Mouse (Mus musculus) heart, embryonic 10.5 days (tissue): ENCODE measurements at regions not wholly inside any gene's neighbourhood (a gene's known extent, or its start where the extent isn't known, plus 50 kb on each side); places are given as distances from the start of the nearest gene placed in this dataset.
"Not testable (repeated sequence)": the region's sequence is repeated elsewhere in the genome, so short reads cannot be mapped to it uniquely, and the experiment has no call there.

Experiments used
- DNase-seq: peaks from one replicate; pipeline ENCODE4 v3.0.0-alpha.2; 2017; ENCODE audit warnings: low spot score
- H3K27ac ChIP-seq: fragments of 300-500 bp; sonication (generic); 2 replicates; pipeline ENCODE4 v1.5.1; 2016; ENCODE audit warnings: mild to moderate bottlenecking
- H3K27me3 ChIP-seq: fragments of 300-500 bp; sonication (generic); 2 replicates; pipeline ENCODE4 v1.6.1; 2016; ENCODE audit warnings: mild to moderate bottlenecking; ENCODE audit not compliant: poor library complexity, insufficient read depth, severe bottlenecking
- H3K36me3 ChIP-seq: fragments of 300-500 bp; sonication (generic); 2 replicates; pipeline ENCODE4 v1.6.1; 2016; ENCODE audit warnings: mild to moderate bottlenecking, moderate library complexity
- H3K4me1 ChIP-seq: fragments of 300-500 bp; sonication (generic); 2 replicates; pipeline ENCODE4 v1.6.1; 2016; ENCODE audit warnings: mild to moderate bottlenecking
- H3K4me3 ChIP-seq: fragments of 300-500 bp; sonication (generic); 2 replicates; pipeline ENCODE4 v1.5.1; 2016; ENCODE audit warnings: mild to moderate bottlenecking, moderate library complexity
- H3K9me3 ChIP-seq: fragments of 300-500 bp; sonication (generic); 2 replicates; pipeline ENCODE4 v1.6.1; 2016; ENCODE audit warnings: mild to moderate bottlenecking, moderate library complexity
- WGBS: fragments of 180-500 bp; shearing (Covaris S2); methylation state at CpG from one replicate; pipeline ENCODE4 v1.1.7; 2016; 5-methylcytosine and 5-hydroxymethylcytosine counted together

DNA sequence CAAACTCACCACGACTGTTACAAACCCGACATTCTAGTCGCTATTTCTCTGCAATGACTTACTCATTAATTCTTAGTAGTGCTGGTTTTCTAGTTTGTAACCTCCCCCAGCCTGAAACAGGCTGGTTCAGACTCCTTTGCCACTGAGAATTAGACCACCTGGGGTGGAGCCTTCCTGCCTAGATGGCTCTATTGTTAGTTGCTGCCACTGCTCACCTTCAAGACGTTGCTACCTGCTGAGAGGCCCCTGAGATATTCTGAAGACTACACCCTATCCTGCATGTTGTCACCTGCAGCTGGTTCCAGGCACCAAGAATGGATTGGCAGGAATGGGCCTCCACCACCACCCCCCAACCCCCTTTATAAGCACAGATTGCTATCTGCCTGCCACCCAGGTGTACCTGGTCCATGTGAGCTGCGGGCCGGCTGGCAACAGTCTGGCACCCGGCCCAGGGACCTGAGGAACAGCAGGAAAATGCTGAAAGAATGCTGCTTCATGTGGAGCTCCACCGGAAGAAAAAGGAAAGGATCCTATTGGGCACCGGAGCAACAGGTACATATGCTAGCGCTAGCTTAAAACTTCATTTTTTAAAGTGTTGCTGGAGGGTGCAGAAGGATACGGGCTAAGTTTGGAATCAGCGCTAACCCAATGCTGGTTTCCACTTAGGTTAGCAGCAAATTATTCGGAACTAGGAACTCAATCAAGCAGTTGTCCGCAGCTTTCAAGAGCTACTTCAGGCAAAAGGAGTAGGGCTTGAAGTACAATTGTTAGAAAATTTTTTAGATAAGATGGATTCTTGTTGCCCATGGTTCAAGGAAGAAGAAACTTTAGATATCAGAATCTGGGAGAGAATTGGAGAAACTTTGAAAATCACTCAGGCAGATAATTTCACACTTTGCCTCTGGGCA, 129.4 kb upstream of the Trim24 start:
- WGBS: 87% methylated on average over 14 of the region's 14 CpGs
- H3K27me3 ChIP-seq: no peaks in the 10 kb centered on the region
- H3K4me3 ChIP-seq: no peak overlapping the region
- no peak overlapping the region for H3K27ac ChIP-seq
- no peaks in the 10 kb centered on the region for H3K4me1 ChIP-seq
- no peak for DNase-seq
- no peaks in the 10 kb centered on the region for H3K36me3 ChIP-seq
- no peaks in the 10 kb centered on the region for H3K9me3 ChIP-seq

DNA sequence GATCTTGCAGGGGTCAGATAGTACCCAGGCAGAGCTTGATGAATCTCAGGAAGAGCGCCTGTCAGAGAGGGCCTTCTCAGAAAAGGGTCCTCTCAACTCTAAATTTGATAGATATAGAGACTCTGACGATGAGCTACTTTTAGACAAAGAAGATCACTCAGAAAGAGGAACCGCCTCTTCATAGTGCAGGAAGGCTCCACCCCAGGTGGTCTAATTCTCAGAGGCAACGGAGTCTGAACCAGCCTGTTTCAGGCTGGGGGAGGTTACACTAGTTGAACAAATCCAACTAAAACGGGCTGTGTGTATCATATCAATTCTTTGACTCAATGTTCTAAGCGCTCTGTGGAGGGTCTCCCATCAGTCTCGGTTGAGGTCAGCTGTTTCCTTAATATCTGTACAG, 128.7 kb upstream of the Trim24 start:
- WGBS: 75% methylated on average over 7 of the region's 7 CpGs
- not testable (repeated sequence) for H3K9me3 ChIP-seq, H3K27ac ChIP-seq, H3K27me3 ChIP-seq, H3K4me1 ChIP-seq, DNase-seq, H3K4me3 ChIP-seq, H3K36me3 ChIP-seq

DNA sequence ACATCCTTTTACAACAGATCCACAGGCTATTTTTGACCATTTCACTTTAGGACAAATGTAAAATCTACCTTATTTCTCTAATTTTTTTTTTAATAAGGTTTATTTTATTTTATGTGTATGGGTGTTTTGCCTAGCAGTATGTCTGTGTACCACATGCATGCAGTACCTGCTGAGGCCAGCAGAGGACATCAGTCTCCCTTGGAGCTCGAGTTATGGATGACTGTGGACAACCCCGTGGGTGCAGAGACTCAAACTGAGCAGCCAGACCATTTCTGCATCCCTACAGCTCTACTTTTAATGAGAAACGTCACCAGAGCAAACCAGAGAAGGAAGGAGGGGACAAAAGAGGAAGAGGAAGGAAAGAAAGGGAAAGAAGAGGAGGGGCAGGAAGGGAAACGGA, 125.9 kb upstream of the Trim24 start:
- H3K36me3 ChIP-seq: no peaks in the 10 kb centered on the region

DNA sequence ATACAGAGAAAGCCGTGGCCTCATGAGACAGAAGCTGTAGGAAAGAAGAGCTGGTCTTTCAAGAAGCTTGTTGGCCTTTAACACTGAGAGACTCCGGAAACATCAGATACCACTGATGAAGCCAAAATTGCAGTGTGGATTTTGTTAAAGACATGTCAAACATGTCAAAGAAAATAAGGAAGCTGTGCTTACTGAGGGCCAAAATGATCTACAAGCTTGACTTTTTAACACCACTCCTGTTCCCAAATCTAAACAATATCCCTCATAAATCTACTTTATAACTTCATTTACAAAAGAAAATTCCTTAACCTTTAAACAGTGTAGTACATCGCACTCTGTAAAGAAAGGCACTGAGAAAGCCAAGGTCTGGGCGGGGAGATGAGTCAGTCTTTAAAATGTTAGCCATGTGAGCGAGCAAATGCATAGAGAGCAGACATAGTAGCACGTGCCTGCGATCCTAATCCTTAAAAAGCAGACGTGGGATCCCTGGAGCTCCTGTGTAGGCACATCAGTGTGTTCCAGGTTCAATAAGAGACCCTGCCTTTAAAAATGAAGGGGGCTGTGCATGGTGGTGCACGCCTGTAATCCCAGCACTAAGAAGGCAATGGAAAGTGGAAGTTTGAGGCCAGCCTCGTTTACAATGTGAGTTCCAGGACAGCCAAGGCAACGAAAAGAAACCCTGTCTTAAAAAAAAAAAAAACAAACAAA, 125.1 kb upstream of the Trim24 start:
- H3K27me3 ChIP-seq: no peaks in the 10 kb centered on the region
- no peaks in the 10 kb centered on the region for H3K4me1 ChIP-seq
- H3K4me3 ChIP-seq: no peak overlapping the region
- H3K9me3 ChIP-seq: 0 out of 2 replicates have a peak, but pooled peaks cover 6% of the 10 kb centered on the region
- no peak overlapping the region for H3K27ac ChIP-seq
- DNase-seq: no peak
- no peaks in the 10 kb centered on the region for H3K36me3 ChIP-seq
- WGBS: 92% methylated on average over 11 of the region's 11 CpGs

More for the DNA sequence above, 125.9 kb upstream of the Trim24 start:
- no peak for DNase-seq
- H3K27ac ChIP-seq: no peak overlapping the region
- H3K4me1 ChIP-seq: no peaks in the 10 kb centered on the region
- H3K4me3 ChIP-seq: no peak overlapping the region
- H3K27me3 ChIP-seq: no peaks in the 10 kb centered on the region
- H3K9me3 ChIP-seq: 0 out of 2 replicates have a peak, but pooled peaks cover 6% of the 10 kb centered on the region
- 83% methylated on average over 4 of the region's 4 CpGs for WGBS

DNA sequence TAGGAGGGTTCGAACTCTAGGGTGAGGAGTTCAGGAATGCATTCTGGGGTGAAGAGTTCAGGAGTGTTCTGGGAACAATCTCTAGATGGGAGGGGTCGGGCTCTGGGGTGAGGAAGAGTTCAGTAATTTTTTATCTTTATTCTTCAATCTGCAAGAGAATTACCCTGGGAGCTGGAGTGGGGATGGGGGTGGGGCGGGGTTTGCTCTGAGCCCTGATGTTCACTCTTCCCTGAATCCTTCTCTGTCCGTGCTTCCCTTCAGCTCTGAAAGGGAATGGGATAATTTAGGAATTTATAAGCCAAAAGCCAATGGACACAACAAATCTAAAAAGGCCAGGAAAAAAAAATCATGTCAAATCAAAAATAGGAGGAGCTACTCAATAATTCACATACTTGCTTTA, 122.8 kb upstream of the Trim24 start:
- not testable (repeated sequence) for DNase-seq, H3K36me3 ChIP-seq, H3K27me3 ChIP-seq, H3K9me3 ChIP-seq, H3K4me3 ChIP-seq, H3K27ac ChIP-seq, H3K4me1 ChIP-seq
- WGBS: 68% methylated on average over 4 of the region's 4 CpGs

DNA sequence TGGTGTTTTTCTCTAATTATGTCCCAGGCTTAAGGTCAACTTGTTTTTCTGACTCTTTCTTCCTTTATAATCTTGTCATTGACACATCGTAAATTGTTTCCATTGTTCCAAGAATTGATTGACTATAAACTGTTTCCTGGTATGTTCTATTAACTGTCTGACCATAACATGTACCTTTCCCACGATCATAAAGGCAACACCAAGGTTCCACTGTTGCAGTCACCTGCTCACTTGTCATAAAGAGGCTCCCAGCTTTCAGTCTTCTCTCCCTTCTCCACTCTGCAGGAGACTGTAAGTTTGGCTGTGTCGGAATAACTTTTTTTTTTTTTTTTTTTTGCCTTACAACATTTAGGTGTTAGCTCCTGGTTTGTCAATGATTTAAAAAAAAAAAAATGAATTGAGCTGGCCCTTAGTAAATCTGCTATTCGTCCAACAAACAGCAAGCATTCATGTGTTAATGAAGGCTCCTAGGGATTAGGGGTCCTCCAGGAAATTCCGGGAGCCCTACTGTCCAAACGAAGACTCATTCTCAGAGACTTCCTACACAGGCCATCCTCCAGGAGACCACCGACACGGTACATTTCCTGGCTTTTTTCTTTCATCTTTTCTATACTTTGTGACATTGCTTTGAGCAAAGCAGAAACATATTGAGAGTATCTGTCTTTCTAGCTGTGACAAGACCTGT, 122.2 kb upstream of the Trim24 start:
- no peak for DNase-seq
- Histone ChIP-seq H3K4me1 (no peaks in the 10 kb centered on the region), H3K27me3 (no peaks in the 10 kb centered on the region), H3K27ac (no peak overlapping the region), H3K36me3 (no peaks in the 10 kb centered on the region), H3K9me3 (0 out of 2 replicates have a peak, but pooled peaks cover 6% of the 10 kb centered on the region), H3K4me3 (no peak overlapping the region)
- 73% methylated on average over 8 of the region's 8 CpGs for WGBS

DNA sequence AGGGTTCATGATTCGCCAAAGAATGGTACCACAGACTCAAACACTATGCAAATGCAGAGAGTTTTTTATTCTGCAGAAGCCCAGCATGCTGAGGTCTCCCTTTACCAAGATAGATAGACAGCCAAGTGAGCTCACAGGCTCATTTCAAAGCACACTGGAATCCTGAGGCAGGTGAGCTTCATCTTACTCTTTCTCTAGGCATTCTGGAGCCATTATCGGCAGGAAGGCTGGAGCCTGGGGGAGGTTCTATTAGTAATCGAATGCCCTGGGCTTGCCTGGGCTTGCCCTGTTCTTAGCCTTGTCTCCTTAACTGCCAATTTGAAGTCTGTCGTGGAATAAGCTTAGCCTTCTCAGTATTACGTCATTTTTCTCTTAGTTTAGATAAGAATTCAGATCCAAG, 121.6 kb upstream of the Trim24 start:
- no peak for DNase-seq
- Histone ChIP-seq H3K4me3 (no peak overlapping the region), H3K4me1 (no peaks in the 10 kb centered on the region), H3K36me3 (no peaks in the 10 kb centered on the region), H3K27ac (no peak overlapping the region), H3K27me3 (no peaks in the 10 kb centered on the region), H3K9me3 (0 out of 2 replicates have a peak, but pooled peaks cover 6% of the 10 kb centered on the region)
- 78% methylated on average over 5 of the region's 5 CpGs for WGBS

DNA sequence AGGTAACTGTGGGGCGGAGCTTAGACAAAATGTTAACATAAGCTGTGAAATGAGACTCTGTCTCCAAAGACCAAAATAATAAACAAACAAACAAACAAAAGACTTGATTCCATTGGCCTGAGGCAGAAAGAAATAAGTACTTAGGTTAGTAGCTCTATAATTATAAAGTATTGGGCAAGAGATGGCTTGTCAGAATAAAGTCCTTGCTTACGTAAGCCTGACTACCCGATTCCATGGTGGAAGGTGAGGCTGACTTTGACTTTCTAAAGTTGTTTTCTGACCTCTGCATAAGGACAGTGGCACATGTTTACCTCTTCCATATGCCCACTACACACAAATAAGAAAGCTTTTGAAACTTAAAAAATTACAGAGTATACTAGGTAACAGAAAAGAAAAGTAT, 120.3 kb upstream of the Trim24 start:
- WGBS: 88% methylated on average over 3 of the region's 3 CpGs

DNA sequence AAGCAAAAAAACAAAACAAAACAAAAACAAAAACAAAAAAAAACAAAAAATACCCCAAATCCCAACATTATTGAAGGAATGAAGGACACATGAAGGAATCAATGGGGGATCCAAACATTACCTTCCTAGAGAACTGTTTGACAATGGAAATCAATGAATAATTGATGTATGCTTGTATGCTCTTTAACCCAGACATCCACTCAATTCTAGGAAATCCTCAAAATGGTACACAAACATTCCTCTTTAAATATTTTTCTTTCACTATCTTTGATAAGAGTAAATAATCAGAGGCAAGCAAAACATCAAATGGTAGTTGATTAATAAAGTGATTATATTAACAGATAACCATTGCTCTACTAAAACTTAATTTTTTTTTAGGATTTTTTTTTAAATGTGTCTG, 118.9 kb upstream of the Trim24 start:
- DNase-seq: no peak
- Histone ChIP-seq H3K27ac (no peak overlapping the region), H3K4me3 (no peak overlapping the region), H3K36me3 (no peaks in the 10 kb centered on the region), H3K4me1 (no peaks in the 10 kb centered on the region), H3K9me3 (0 out of 2 replicates have a peak, but pooled peaks cover 4% of the 10 kb centered on the region), H3K27me3 (no peaks in the 10 kb centered on the region)

More for the DNA sequence above, 120.3 kb upstream of the Trim24 start:
- H3K27ac ChIP-seq: no peak overlapping the region
- H3K36me3 ChIP-seq: no peaks in the 10 kb centered on the region
- H3K27me3 ChIP-seq: no peaks in the 10 kb centered on the region
- H3K9me3 ChIP-seq: 0 out of 2 replicates have a peak, but pooled peaks cover 6% of the 10 kb centered on the region
- DNase-seq: no peak
- no peak overlapping the region for H3K4me3 ChIP-seq
- H3K4me1 ChIP-seq: no peaks in the 10 kb centered on the region

DNA sequence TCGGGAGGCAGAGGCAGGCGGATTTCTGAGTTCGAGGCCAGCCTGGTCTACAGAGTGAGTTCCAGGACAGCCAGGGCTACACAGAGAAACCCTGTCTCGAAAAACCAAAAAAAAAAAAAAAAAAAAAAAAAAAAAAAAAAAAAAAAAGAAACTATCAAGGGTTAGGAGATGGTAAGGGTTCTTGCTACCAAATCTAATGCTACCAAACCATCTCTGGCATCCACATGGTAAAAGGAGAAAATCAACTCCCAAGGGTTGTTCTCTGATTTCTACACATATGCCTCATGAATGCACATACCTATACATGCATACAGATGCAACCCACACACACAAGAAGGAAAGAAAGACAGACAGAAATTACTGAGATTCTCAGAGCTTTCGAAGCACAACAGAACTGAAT, 109.6 kb upstream of the Trim24 start:
- not testable (repeated sequence) for H3K36me3 ChIP-seq, H3K4me1 ChIP-seq, H3K27ac ChIP-seq, H3K9me3 ChIP-seq, H3K27me3 ChIP-seq, H3K4me3 ChIP-seq, DNase-seq
- WGBS: 89% methylated on average over 4 of the region's 5 CpGs

DNA sequence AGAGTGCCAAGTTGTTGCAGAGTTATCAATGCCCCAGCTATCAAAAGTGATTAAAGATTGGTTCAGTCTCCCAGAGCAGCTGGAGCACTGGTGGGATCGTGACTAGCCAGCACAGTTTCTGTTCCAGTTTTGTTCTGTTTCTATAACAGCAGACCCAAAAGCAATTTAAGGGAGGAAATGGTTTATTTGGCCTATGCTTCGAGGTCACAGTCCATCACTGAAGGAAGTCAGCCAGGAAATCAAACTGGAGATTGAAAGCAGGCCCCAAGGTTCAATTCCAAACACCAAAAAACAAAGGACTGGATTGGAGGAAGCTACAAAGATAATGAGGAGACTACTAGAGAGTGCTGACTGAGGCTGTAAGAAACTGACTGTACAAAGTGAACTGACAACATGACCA, 107.6 kb upstream of the Trim24 start:
- H3K36me3 ChIP-seq: no peaks in the 10 kb centered on the region
- H3K27ac ChIP-seq: no peak overlapping the region
- H3K9me3 ChIP-seq: 0 out of 2 replicates have a peak, but pooled peaks cover 3% of the 10 kb centered on the region
- no peak for DNase-seq
- WGBS: 49% methylated on average over 2 of the region's 2 CpGs
- H3K4me1 ChIP-seq: no peaks in the 10 kb centered on the region
- H3K27me3 ChIP-seq: no peaks in the 10 kb centered on the region
- no peak overlapping the region for H3K4me3 ChIP-seq

DNA sequence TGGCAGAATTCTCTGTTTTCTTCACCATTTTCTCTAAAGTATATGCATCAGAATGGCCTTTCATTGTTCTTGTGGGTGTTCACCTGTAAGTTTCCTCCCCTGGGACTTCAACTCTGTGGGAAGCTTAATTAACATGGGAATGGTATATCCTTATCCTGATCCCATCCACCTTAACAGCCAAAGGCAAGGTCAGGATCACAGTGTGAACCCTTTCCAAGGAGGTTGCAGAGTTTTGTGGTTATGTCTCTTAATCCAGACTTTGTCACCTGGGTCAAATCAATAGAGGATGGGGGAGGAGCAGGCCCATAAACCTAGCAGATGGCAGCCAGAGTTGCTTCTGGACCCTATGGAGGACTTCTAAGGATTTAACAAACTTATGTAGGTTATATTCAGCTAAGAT, 102.9 kb upstream of the Trim24 start:
- Histone ChIP-seq H3K27ac (no peak overlapping the region), H3K36me3 (no peaks in the 10 kb centered on the region), H3K4me1 (no peaks in the 10 kb centered on the region), H3K27me3 (no peaks in the 10 kb centered on the region), H3K4me3 (no peak overlapping the region), H3K9me3 (no peaks in the 10 kb centered on the region)
- DNase-seq: no peak

DNA sequence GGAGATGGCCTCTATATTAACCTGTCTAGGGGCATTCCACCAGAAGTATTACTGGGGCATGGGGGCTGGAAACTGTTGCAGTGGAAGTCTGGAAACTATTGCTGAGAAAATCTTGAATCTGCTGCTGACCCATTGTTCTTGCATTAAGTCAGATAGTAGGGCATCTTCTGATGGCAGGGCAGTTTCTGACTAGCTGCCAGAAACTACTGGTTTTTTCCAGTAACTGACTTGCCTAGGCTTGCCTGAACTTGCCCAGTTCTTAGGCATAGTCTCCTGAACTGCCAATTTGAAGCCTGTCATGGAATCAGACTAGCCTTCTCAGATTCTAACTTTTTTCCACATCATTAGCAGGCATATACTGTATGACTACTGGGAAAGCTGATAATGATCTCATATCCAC, 97.3 kb upstream of the Trim24 start:
- DNase-seq: no peak
- no peaks in the 10 kb centered on the region for H3K27me3 ChIP-seq
- no peaks in the 10 kb centered on the region for H3K36me3 ChIP-seq
- no peaks in the 10 kb centered on the region for H3K9me3 ChIP-seq
- no peak overlapping the region for H3K4me3 ChIP-seq
- no peaks in the 10 kb centered on the region for H3K4me1 ChIP-seq
- H3K27ac ChIP-seq: no peak overlapping the region
